Mouse (Mus musculus) right cerebral cortex, postnatal 10 days (tissue): Measurements from ENCODE around the gene Stim2.

Experiments
- DNase-seq, 2 experiments: peaks; one replicate each; pipeline ENCODE4 v3.0.0; 2021; ENCODE audit warnings: low spot score in 2 of 2

Stim2 gene

DNA sequence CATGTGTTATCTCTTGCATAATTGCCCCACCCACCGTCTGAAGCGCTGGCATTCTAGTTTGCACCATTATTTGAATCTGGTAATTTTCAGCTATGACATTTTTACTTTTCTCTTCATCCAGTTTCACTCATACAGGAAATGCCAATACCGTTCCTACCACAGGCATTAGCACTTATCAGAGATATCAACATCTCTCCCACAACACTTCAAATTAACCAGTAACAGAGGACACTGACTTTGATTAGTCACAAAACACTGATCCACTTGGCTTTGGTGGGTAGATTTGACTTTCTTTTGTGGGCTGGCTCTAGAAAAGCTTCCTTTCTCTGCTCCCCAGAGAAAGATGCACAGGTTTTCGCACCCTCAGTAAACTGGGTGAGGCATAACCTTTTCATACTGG is 3.7 kb upstream of the Stim2 start:
- no peak for DNase-seq

DNA sequence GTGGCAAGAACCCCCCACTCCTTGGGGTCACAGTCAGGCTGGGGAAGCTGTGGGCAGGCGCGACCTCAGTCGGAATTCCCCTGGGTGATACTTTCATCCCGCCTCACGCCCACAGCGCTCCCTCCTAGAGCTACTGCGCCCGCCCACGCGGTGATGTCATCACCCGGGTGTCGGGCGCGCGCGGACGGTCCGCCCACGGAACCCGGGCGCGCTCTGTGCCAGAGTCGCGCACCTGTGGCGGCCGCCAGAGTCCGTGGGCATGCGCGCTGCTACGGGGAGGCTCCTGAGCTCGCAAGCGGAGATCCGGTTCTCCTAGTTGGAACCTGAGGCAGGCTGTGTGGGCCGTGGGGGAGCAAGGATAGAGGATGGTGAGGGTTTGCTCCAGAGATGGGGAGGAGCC is 3.0 kb upstream of the Stim2 start:
- DNase-seq, result peak; percentile 89 to 90

DNA sequence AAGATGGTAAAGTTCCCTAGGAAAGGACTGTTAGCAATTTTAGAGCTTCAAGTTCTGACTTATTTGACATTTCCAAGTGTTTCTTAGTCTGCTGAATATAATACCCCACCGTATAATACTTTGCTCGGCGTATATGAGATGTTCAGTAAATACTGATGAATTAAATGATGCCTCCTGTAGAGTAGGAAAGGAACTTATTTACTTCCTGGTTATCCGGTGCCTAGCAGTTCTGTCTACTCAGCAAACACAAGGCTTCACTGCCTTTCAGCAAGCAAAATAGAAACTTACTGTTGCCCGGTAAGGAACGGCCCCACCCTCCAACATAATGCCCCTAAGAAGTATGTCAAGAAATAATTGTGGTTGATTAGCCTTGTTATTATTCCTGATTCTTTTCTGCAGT is 1.5 kb upstream of the Stim2 start:
- DNase-seq, result no peak

DNA sequence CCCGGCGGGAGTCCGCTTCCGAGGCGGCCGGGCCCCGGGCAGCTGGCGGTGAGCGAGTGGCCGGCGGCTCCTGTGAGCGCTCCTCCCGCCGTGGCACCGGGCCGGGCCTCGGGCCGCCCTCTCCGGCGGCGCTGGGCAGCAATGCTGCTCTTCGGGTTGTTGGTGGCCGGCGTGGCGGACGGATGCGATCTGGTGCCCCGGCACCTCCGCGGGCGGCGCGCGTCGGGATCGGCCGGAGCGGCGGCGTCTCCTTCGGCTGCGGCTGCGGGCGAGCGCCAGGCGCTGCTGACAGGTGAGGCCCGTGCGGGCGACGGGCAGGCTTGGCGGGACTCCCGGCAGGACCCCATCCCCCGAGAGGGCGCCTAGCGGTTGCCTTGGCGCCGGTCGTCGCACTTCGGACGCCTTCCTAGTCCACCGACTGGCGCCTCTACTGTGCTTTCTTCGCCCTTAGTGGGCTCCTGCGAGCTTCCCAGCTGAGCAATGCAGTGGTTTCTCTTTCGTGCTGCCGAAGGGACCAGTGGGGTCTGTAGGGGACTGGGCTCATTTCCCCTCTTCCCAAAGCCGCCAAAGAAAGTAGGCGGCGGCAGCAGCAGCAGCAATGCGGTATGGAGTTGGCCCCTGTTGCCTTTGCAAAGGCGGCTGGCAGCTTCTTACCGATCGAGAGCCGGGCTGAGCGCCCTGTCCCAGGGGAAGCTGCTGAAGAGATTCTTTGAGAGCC is 603 bp downstream of the Stim2 start:
- DNase-seq, result peak; percentile 68

DNA sequence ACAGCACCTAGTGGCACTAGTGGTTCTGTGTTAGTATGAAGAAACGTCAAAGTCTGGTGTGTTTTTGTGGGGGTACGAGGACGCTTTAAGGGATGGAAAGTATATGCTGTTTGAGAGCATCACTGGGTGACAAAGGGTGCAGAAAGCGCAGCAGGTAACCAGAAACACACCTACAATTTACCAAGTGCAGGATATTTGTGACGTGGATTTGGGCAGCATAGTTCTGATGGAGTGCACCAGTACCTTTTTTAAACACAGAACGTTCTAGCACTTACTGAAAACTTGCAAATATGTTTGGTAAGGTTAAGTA is 1.1 kb downstream of the Stim2 start:
- no peak for DNase-seq

DNA sequence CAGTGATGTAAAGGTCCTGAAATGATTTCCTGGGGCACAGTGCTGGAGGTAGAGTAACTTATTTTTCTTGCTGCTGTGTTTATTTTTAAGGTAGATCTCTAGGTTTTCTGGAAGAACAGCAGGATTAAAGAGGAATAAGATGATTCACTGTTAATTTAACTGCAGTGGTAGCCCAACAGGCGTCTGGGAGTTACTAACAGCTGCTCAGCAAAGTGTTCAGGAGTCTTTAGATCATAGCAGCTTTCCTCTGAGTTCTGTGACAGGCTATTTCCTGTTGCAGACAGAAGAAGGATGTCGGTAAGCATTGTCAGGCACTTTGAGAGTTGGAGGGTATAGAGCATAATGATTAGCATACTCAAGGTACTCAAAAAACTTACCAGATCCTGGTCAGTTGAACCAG is 1.5 kb downstream of the Stim2 start:
- DNase-seq, result no peak

- no peak for DNase-seq
Observed at GRCm38 (mm10) chr5:54001021-54001420, 2.7 kb downstream of the Stim2 start.

DNA sequence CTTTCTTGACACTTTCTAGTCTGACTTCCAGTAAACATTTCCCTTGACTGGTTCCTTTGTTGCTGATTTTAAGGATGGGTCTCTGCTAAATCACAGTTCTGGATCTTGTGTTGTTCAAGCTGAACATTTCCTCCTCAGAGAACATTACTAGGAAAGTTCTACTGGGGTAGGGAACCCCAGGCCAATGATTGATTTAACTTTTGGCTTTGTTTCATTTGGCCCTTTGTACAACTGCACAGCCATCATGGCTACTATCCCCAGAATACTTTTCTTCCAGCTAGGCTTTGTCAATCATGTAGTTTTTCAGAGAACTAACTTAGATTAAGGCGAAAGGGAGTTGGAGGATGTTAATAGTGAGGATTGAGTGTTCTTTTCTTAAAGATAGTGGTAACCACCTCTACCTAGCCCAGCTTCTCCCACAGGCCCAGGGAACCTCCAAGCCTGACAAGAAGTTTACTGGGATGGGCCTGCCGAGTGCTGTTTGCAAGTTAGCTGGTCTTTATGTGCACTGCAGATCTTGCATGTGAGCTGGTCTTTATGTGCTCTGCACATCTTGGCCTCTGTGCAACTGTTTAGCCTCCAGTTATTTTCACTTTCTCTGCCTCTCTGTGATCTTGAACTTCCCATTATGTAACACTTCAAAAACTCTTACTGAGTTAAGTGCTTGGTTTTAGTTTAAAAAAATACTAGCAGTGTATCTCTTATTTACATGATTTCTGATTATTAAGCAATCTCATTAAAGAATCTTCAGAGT is 7.0 kb downstream of the Stim2 start:
- DNase-seq, result no peak

DNA sequence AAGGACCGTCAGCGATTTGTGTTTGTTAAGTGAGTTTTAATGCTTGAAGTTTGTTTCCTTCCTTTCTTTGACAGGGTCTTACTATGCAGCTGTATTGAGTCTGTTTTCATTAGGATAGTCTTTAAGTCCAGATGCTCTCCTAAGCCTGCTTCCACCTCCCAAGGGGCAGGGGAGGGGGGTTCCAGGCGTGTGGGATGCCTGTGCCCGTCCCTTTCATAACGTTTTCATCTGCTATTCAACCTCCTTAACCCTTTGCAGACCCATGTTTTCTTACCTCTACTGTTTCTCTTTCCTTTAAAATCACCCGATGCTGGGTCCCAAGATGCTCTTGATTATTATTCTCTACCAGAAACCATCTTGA is 7.5 kb downstream of the Stim2 start:
- DNase-seq, result no peak

DNA sequence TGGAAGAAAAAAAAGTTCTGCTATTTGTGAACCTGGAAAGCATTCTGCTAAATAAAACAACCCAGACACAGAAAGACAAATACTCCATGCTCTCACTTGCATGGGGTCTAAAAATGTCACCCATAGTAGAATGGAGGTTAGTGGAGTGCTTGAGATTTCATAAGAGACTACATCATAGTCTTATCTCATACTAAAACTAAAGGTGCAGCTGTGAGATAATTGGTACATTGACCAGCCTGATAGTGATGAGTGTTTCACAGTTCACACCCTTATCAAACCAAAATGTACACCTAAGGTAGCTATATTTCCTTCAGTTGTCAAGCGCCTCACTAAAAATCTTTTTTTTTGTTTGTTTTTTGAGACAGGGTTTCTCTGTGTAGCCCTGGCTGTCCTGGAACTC is 8.5 kb downstream of the Stim2 start:
- DNase-seq, result no peak

GRCm38 (mm10) chr5:54007617-54008016 is 9.3 kb downstream of the Stim2 start:
- DNase-seq, result no peak

DNA sequence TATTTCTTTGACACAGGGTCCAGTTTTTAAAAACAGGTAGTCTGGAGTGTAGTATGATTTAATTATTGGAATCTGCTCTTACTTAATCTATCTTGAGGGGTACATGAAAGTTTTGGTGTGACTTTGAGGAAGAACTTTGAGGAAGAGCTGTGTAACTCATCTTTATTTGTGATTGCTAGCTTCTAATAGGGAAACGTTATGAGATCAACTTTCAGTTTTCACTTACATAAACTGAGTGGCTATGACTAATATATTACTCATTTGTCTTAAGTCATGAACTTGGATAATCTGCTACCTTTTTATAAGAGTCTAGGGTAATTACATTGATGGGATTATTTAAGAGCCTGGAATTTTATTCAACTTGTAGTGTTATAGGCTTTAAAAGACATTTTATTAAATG is 15.0 kb downstream of the Stim2 start:
- DNase-seq, result no peak

- DNase-seq, result no peak
Observed at GRCm38 (mm10) chr5:54017143-54017542, 18.8 kb downstream of the Stim2 start.

- DNase-seq, result no peak
Observed at GRCm38 (mm10) chr5:54018856-54019255, 20.6 kb downstream of the Stim2 start.

- no peak for DNase-seq
Observed at GRCm38 (mm10) chr5:54019546-54019945, 21.2 kb downstream of the Stim2 start.

GRCm38 (mm10) chr5:54024610-54025009 is 26.3 kb downstream of the Stim2 start:
- no peak for DNase-seq

DNA sequence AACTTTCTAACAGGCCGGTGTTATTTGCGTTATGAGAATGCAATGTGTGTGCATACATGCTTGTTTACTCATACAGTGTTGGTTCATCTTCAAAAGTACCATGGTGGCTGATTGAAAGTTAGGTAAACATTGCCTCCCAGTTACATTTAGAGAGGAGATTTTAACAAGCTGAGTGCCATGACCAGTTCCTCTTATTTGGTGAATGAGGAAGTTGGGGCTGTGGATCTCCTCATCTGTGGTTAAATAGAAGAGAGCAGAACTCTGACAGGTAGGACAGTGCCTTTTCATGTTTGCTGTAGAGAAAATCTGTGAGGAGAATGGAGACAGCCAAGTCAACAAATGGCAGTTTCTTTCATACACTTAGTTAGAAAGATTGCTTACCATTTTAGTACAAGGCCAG is 27.3 kb downstream of the Stim2 start:
- no peak for DNase-seq

GRCm38 (mm10) chr5:54033217-54033616 is 34.9 kb downstream of the Stim2 start:
- no peak for DNase-seq

DNA sequence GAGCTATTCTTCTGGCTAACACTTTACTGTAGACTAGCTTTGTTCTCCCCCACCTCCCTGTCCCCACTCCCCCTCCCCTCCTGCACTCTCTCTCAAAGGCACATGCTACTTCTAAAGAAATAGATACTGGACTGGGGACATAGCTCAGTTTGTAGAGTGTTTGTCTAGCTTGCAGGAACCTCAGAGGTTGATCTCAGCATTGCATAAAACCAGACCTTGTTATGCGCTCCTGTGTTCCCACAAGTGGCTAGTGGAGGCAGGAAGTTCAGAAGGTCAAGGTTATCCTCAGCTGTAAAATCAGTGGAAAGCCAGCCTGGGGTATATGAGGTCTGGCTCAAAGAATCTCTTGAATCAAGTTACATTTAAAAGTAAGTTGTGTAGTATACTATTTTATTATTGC is 36.4 kb downstream of the Stim2 start:
- DNase-seq, result no peak

DNA sequence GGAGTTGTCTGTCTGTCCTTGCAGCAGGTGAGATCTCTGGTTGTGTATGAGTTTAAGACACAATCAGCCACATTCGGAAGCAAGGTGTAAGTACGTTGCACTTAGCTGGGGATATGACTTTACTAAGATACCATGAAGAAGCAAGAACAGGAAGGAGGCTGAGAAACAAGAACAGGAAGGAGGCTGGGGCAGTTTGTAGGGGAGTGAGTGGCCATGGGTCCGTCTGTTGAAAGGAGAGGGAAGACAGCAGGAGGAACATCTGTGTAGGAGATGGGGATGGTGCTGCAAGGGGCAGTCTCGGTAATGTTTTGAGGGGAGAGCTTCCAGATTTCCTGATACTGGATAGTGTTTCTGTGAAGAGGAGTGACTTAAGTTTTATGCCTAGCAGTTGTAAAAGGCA is 40.3 kb downstream of the Stim2 start:
- no peak for DNase-seq

DNA sequence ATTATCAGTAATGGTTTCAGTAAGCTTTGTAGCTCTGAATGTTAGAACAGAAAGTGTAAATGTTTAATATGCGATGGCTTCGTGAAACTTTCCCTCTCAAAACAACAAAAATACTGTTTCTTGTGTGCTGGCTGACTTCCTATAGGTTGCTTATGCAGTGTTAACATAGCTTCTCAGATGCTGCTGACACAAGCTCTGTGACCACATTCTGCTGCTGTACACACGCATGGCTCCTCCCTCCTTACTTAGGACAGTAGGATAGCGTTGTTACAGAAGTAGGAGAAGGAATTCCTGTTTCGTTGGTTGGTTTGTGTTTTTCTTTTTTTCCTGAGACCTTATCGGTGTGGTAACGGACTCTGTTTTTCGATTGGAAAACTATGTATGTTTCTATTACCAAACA is 42.2 kb downstream of the Stim2 start:
- no peak for DNase-seq

DNA sequence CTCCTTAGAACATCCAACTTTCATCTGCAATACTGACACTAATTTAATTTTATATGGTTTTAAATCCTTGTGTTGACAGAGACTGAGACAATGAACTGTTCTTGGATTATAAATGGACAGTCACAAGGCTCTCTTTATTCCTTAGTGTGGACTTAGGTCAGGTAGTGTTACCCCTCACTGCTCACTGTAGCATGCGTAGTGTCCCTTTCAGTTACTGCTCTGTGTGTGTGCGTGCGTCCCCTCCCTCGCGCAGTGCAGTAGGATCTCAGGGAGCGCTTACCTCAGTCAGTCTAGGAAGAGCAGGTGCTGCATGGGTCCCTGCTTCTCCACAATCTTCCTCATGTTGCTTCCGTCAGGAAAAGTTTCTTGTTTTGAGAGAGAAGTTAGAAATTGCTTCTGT is 43.7 kb downstream of the Stim2 start:
- no peak for DNase-seq

GRCm38 (mm10) chr5:54045523-54045922 is 47.2 kb downstream of the Stim2 start:
- DNase-seq, result no peak

GRCm38 (mm10) chr5:54046432-54046831 is 48.1 kb downstream of the Stim2 start:
- DNase-seq, result no peak
